Mouse (Mus musculus) embryonic fibroblast, embryonic 13.5 days (primary cell): ENCODE data around the gene Polq.

Source experiments
- CTCF ChIP-seq: IDR thresholded peaks from 2 replicates; pipeline ENCODE4 v1.5.1; 2011; ENCODE audit warnings: mild to moderate bottlenecking, control low read depth, low read length, moderate library complexity, borderline replicate concordance; ENCODE audit not compliant: insufficient read depth
- POLR2A ChIP-seq: IDR thresholded peaks from 2 replicates; pipeline ENCODE4 v1.6.1; 2011; ENCODE audit warnings: low read depth, mild to moderate bottlenecking, control low read depth, low read length, moderate library complexity

DNA sequence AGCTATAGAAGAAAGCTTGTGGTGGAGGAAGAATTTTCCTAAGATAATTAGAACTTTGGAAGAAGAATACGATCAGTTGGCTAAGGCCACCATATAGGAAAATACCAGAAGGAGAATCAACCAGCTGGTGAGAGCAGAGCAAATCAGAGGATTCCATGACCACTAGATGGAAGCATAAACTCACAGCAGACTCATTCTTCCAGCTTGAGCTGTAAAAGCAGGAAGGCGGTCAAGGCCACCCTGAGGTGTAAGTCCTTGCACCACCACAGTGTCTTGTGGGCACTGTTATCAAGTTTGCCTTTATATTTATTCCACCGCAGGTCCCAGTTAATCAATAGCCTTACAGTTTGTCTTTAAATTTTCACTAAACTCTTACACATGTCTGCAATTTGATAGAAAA lies 97.7 kb downstream of the Polq start:
- TF ChIP-seq CTCF (peak; percentile 41; the same call in 1 of the 2 replicates), POLR2A (no peak)
